Mouse (Mus musculus): Measurements from ENCODE around the gene Gm29609.

Gene Gm29609

GRCm38 (mm10) chr5:31198170-31198569 is 18.5 kb upstream of the Gm29609 start:
- in situ Hi-C loops (cut with MboI, MseI) = no loop called here

DNA sequence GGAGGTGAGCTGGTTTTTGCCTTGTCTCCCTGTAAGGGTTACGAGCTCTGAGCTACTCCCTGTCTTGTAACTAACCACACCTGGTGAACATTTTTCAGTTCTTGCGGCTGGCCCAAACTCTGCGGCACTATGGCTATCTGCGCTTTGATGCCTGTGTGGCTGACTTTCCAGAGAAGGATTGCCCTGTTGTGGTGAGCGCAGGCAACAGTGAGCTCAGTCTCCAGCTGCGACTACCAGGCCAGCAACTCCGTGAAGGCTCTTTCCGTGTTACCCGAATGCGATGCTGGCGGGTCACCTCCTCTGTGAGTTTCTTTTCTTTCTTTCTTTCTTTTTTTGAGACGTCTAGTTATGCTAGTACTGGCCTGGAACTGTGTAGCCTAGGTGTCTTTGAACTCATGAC is 17.4 kb upstream of the Gm29609 start:
- in situ Hi-C loops (cut with MboI, MseI) = no loop called here

DNA sequence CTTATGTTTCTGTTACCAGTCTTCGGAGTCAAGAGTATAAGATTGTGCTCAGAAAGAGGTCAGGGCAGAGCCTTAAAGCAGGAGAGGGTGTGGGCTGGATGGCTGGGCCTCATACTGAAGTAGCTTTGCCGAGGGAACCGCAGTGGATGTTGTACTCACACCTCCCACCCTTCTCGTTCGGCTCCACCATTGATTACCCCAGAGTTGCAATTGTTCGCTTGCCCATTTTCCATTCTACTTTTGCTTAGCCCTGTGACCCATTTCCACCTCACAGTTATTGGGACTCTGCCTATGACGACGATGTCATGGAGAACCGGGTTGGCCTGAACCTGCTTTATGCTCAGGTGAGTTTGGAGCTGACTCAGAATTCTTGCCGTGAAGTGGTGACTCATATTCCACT is 16.5 kb upstream of the Gm29609 start:
- in situ Hi-C loops (cut with MboI, MseI) = no loop called here

- in situ Hi-C loops (cut with MboI, MseI) = no loop called here
Measured at GRCm38 (mm10) chr5:31195671-31196070, 16.0 kb upstream of the Gm29609 start.

DNA sequence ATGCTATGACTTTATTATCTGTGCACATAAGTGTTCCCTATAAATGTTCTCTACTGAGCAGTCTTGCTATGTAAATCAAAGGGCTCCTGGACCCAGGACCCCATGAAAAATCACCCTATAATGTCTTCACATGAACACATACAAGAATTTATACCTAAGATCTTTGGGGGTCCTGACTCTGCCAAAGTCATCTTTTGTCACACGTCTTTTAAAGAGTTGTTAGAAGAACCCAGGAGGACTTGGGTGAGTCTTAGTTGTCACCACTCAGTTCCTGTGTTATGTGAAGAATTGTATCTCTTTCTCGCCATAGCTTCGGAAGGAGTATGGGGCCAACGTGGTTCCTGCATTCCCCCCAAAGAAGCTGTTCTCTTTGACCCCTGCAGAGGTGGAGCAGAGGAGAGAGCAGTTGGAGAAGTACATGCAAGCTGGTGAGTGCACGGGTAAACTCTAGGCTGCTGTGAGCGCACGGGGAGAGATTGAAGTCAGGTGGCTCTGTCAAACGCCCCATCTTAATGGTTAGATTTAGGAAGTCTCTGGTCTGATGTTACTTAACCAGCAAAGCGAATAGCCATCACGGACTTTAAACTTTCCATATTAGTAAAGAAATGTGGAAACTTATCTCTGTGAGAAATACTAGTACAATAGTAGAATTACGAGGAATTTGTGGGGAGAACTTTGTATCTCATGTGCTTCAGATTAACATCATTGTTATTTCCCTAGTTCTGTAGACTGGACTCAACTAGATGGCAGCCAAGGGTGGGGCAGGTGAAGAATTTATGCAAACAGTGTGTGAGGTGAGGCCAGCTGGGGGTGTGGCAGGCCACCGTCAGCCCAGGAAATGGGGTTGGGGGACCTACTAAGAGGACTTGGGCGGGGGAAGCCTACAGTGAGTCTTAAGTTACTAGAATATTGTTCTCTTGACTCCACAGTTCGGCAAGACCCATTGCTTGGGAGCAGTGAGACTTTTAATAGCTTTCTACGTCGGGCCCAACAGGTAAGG is 15.1 kb upstream of the Gm29609 start:
- in situ Hi-C loops (cut with MboI, MseI) = no loop called here

DNA sequence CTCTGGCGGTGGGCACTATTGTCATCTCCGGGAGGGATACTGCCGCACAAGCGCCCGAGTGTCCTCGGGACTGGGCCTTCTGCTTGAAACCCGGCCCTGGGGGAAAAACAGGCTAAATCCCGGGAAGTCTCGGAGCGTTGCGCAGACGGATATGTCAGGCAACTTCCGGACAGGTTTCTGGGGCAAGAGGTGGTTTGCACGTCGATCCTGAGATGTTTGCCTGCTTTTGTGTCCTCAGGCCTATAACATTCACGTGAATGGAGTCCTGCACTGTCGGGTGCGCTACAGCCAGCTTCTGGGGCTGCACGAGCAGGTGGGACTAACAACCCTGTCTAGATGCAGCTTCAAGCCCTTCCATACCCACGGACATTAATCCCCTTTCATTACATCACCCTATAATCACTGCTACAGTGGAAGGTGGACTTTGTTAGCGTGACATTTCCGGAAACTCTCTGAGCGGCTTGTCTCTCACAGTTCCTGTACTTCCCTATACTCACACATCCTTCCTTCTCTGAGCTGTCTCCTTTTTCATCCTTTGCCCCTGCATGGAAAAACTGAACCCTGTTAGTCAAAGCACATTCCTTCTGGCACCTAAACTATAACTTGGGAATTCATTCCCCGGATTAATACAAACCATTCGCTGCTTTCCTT is 14.0 kb upstream of the Gm29609 start:
- in situ Hi-C loops (cut with MboI, MseI) = no loop called here

GRCm38 (mm10) chr5:31192939-31193630 is 13.4 kb upstream of the Gm29609 start, which contains the start of the genes Snx17 and Eif2b4:
Snx17 (plus strand) TSS chr5:31193227.
Eif2b4 (minus strand) TSS chr5:31193430.
- in situ Hi-C loops (cut with MboI, MseI) = no loop called here

- in situ Hi-C loops (cut with MboI, MseI) = no loop called here
Measured at GRCm38 (mm10) chr5:31192045-31192938, 12.6 kb upstream of the Gm29609 start.

DNA sequence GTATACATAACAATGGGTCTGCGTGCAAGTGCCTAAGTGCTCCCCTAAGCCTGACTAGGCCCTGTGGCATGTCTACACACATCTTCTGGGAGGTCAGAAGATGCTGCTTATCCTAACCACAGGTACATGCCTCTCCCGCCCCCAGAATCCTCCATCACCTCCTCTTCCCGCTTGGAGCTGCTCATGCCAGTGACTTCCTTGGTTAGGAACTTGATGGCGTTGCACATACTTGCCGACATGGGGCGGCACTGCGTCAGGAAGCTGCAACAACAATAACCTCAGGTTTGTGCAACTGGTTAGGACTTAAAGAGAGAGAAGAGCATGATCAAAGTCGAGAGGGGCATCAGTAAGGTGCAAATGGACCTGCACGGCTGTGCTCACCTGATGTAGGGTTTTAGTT is 10.5 kb upstream of the Gm29609 start:
- in situ Hi-C loops (cut with MboI, MseI) = no loop called here

DNA sequence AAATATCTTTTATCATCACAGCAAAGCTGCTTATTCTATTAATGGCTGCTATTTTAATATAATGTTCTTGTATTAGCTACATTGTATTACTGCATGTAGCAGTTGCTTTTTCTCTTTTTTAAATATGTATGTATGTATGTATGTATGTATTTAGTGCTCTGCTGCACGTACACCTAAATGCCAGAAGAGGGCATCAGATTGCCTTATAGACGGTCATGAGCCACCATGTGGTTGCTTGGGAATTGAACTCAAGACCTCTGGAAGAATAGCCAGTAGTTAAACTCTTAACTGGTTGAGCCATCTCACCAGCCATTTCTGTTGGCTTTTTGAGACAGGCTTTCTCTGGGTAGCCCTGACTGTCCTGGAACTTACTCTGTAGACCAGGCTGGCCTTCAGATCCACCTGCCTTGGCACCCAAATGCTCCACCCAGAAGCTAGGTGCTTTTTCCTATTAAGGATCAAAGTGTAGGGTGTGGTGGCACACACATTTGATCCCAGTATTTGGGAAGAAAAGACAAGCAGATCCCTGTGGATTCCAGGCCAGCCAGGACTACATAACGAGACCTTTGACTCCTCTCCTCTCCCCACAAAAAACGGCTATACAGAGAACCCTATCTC is 8.6 kb upstream of the Gm29609 start:
- in situ Hi-C loops (cut with MboI, MseI) = no loop called here

- in situ Hi-C loops (cut with MboI, MseI) = no loop called here
Measured at GRCm38 (mm10) chr5:31183678-31184077, 4.0 kb upstream of the Gm29609 start.

DNA sequence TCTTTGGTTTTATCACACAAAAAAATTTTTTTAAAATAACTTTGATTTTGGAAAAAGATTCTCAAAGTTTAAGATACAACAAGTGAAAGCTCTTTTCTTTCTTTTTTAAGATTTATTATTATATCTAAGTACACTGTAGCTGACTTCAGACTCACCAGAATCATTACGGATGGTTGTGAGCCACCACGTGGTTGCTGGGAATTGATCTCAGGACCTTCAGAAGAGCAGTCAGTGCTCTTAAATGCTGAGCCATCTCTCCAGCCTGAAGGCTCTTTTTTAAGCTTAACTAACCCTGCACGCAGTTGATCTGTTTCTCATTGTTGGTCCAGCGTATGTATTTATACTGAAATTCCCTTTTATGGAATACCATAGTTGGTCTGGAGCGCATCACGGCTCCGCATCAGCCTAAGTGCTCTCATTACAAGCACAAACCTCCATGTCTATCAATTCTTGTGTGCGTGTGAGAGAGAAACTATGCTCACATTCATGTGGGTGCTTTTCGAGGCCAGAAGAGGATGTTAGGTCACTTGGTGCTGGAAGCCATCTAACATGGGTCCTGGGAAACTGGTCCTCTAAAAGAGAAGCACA is 1.6 kb upstream of the Gm29609 start:
- in situ Hi-C loops (cut with MboI, MseI) = no loop called here

- in situ Hi-C loops (cut with MboI, MseI) = no loop called here
Measured at GRCm38 (mm10) chr5:31179301-31179765, 378 bp downstream of the Gm29609 start.

- in situ Hi-C loops (cut with MboI, MseI) = no loop called here
Measured at GRCm38 (mm10) chr5:31168630-31169029, 11.1 kb downstream of the Gm29609 start.

- in situ Hi-C loops (cut with MboI, MseI) = no loop called here
Measured at GRCm38 (mm10) chr5:31164878-31165277, 14.8 kb downstream of the Gm29609 start.

DNA sequence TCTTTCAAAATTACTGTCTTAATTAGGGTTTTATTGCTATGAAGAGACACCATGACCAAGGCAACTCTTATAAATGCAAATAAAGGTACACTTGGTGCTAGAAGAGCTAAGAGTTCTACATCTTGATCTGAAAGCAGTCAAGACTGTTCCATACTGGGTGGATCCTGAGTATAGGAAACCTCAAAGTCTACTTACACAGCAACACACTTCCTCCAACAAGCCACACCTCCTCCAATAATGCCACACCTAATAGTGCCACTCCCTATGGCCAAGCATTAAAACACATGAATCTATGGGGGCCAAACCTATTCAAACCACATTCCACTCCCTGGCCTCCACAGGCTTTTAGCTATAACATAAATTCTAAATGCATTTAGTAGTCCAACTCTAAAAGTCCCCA is 17.2 kb downstream of the Gm29609 start:
- in situ Hi-C loops (cut with MboI, MseI) = no loop called here

DNA sequence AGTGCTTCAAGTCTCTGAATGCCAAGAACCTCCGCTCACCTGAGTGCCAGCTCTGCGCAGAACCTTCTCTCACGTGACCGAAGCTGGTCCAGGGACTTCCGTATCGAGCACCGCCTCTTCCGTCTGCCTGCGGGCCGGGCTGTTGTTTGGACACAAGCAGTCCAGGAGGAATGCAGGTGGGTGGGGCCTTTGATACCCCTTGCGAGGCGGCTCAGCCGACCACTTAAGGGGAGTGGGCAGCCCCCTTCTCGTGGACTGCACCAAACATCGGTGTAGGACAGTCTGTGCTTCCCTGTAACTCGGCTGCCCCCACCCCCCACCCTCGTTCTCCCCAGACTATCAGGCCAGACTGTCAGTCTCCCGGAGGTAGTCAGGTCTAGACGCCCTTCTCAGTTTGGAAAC is 25.6 kb downstream of the Gm29609 start, which contains the start of gene Mpv17:
TSS of gene Mpv17 (minus strand) at position 100 of the 402 bp plus-strand sequence.
- in situ Hi-C loops (cut with MboI, MseI) = no loop called here

GRCm38 (mm10) chr5:31153516-31154151 is 26.1 kb downstream of the Gm29609 start:
- in situ Hi-C loops (cut with MboI, MseI) = no loop called here

DNA sequence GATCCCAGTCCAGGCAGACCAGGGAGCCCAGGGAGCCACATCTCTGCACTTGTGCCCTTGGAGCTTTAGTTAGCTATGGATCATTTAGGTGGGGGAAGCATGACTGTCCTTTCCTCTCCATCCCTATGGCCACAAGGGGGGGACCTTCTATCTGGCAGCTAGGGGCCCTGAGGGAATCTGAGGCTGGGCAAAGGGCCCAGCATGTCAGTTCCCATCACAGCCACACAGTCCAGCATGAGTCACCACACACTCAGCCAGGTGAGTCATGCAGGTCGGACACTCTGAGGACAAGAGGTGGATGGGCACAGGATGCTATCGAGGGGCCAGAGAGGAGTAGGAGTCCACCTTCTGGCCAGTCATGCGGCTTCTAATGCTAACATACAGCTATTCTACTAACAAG is 28.0 kb downstream of the Gm29609 start:
- in situ Hi-C loops (cut with MboI, MseI) = no loop called here

- in situ Hi-C loops (cut with MboI, MseI) = no loop called here
Measured at GRCm38 (mm10) chr5:31149781-31150180, 29.9 kb downstream of the Gm29609 start.
